Mouse (Mus musculus): ENCODE measurements at regions not wholly inside any gene's neighbourhood (a gene's known extent, or its start where the extent isn't known, plus 50 kb on each side); places are given as distances from the start of the nearest gene placed in this dataset.

- TF ChIP-seq CTCF (IDR thresholded peaks at IDR 0.05; ENCODE audit: borderline replicate concordance, control insufficient read depth, extremely low read depth, insufficient read depth, low read length, poor library complexity) = no peak
- no peak for TF ChIP-seq POLR2A (IDR thresholded peaks at IDR 0.05; ENCODE audit: control insufficient read depth, extremely low read depth, insufficient read depth, low read length, poor library complexity)
These were observed 995.4 kb downstream of the 4930447A16Rik start for GRCm38 (mm10) chr15:38420784-38421183.

All from thymus, adult 2 months (tissue).